13 mouse cellular contexts compared by ENCODE assay signal in genomic region chr9:103078194-103078691, GRCm38 (mm10). TPM values are rescaled to one million over a fixed set of nuclear protein-coding genes. Genes with fewer than 3 reads are reported as not detected.
DNase-seq lines count a peak whose midpoint lies in the region; ATAC-seq and TF ChIP-seq lines count a peak whose summit lies in the region.
"Had no signal": no experiment of that assay in that cellular context is flagged by ENCODE, and none has a peak within 500 bp of the region (broad histone marks: within the 10 kb centered on the region; RNA-seq: fewer than 3 reads in every experiment).

No protein-coding gene starts in this region.

- TF ChIP-seq CTCF in heart, adult 2 months (IDR thresholded peaks at IDR 0.05) = no peak
- TF ChIP-seq CTCF in MEL (IDR thresholded peaks at IDR 0.05 in 2 of 3, conservative IDR thresholded peaks at IDR 0.05 in 1 of 3; ENCODE audit: control insufficient read depth in 1 of 3, insufficient read depth in 1 of 3, low read depth in 2 of 3, low read length in 3 of 3, poor library complexity in 1 of 3, severe bottlenecking in 1 of 3) = no peak
- TF ChIP-seq CTCF in kidney, postnatal 0 days (IDR thresholded peaks at IDR 0.05; ENCODE audit: low read depth) = no peak

- H3K4me2 ChIP-seq in kidney, postnatal 0 days (ENCODE audit: low read length) = no peak overlapping the region
- H3K4me2 ChIP-seq: stomach, embryonic 15.5 days had no signal

- H3K27me3 ChIP-seq in heart, adult 2 months (ENCODE audit: control insufficient read depth, insufficient read depth, low read length) = no peaks in the 10 kb centered on the region
- no peaks in the 10 kb centered on the region for H3K27me3 ChIP-seq in MEL (ENCODE audit: control insufficient read depth in 1 of 2, insufficient read depth in 2 of 2, low read length in 2 of 2)
- no peaks in the 10 kb centered on the region for H3K27me3 ChIP-seq in kidney, postnatal 0 days (ENCODE audit: insufficient read depth, low read length)
- H3K27me3 ChIP-seq in hindbrain, embryonic 10.5 days (ENCODE audit: insufficient read depth, poor library complexity, severe bottlenecking) = no peaks in the 10 kb centered on the region
- H3K27me3 ChIP-seq: stomach, embryonic 15.5 days had no signal

- ATAC-seq in kidney, postnatal 0 days (replicated peaks; ENCODE audit: low FRiP score, low read depth) = no peak

- H3K9me3 ChIP-seq in MEL (replicated peaks; ENCODE audit: insufficient read depth, low read length) = no peaks in the 10 kb centered on the region
- H3K9me3 ChIP-seq in kidney, postnatal 0 days (replicated peaks; ENCODE audit: low read length) = no peaks in the 10 kb centered on the region
- peaks cover 6% of the 10 kb centered on the region; the same call in 1 of the 2 replicates for H3K9me3 ChIP-seq in hindbrain, embryonic 10.5 days
- H3K9me3 ChIP-seq: embryonic facial prominence, embryonic 10.5 days; stomach, embryonic 15.5 days had no signal

- H3K36me3 ChIP-seq in heart, adult 2 months (ENCODE audit: control insufficient read depth, insufficient read depth, low read length) = no peaks in the 10 kb centered on the region
- H3K36me3 ChIP-seq in MEL (ENCODE audit: control insufficient read depth in 1 of 2, insufficient read depth in 2 of 2, low read length in 2 of 2) = no peaks in the 10 kb centered on the region
- H3K36me3 ChIP-seq in kidney, postnatal 0 days (ENCODE audit: insufficient read depth, low read length) = no peaks in the 10 kb centered on the region
- H3K36me3 ChIP-seq in hindbrain, embryonic 10.5 days = no peaks in the 10 kb centered on the region
- H3K36me3 ChIP-seq: embryonic facial prominence, embryonic 10.5 days had no signal

- no peak overlapping the region for H3K4me3 ChIP-seq in heart, adult 2 months
- H3K4me3 ChIP-seq in MEL (ENCODE audit: control insufficient read depth in 1 of 2, insufficient read depth in 1 of 2, low read depth in 2 of 2, low read length in 2 of 2) = no peak overlapping the region
- no peak overlapping the region for H3K4me3 ChIP-seq in kidney, postnatal 0 days (replicated peaks; ENCODE audit: low read depth, low read length)
- H3K4me3 ChIP-seq in hindbrain, embryonic 10.5 days = no peak overlapping the region
- H3K4me3 ChIP-seq: embryonic facial prominence, embryonic 10.5 days; stomach, embryonic 15.5 days had no signal

- DNase-seq in heart, adult 11 months = peak; percentile 94
- no peak for DNase-seq in heart, adult 2 months
- DNase-seq in MEL (ENCODE audit: low read depth, low spot score) = peak; percentile 33
- DNase-seq in kidney, postnatal 0 days (ENCODE audit: low spot score) = peak; percentile 76
- peak; percentile 42 for DNase-seq in lung, postnatal 36 days
- no peak for DNase-seq in hindbrain, embryonic 10.5 days (ENCODE audit: low spot score)
- DNase-seq in left cerebral cortex, adult 18-20 months (ENCODE audit: low spot score in 2 of 2) = no peak
- no peak for DNase-seq in cerebellum, adult 9-11 months
- DNase-seq: cerebellum, adult 8-10 months; heart, postnatal 4 days; thymus, postnatal 25 days had no signal

- intact Hi-C loops in heart, adult 2 months (cut with DNase I) = no loop called here

- 58% methylated on average over 6 of the region's 6 CpGs for WGBS in heart, adult 2 months
- WGBS in kidney, postnatal 0 days = 72% methylated on average over 6 of the region's 6 CpGs
- WGBS in hindbrain, embryonic 10.5 days = 96% methylated on average over 6 of the region's 6 CpGs

- no peak overlapping the region for H3K9ac ChIP-seq in heart, adult 2 months (ENCODE audit: low read depth, low read length)
- no peak overlapping the region for H3K9ac ChIP-seq in MEL (ENCODE audit: control insufficient read depth, low read depth, low read length, poor library complexity, severe bottlenecking)
- no peak overlapping the region for H3K9ac ChIP-seq in kidney, postnatal 0 days (ENCODE audit: low read depth, low read length)
- H3K9ac ChIP-seq: stomach, embryonic 15.5 days had no signal

- TF ChIP-seq POLR2A in heart, adult 2 months (IDR thresholded peaks at IDR 0.05; ENCODE audit: insufficient read depth, low read depth, low read length) = no peak
- no peak for TF ChIP-seq POLR2A in MEL (IDR thresholded peaks at IDR 0.05; ENCODE audit: control insufficient read depth in 1 of 2, insufficient read depth in 1 of 2, low read depth in 1 of 2, low read length in 2 of 2, poor library complexity in 1 of 2)

- H3K27ac ChIP-seq in heart, adult 2 months = no peak overlapping the region
- H3K27ac ChIP-seq in MEL (ENCODE audit: control insufficient read depth, low read depth, low read length) = no peak overlapping the region
- no peak overlapping the region for H3K27ac ChIP-seq in kidney, postnatal 0 days
- no peak overlapping the region for H3K27ac ChIP-seq in hindbrain, embryonic 10.5 days
- H3K27ac ChIP-seq: embryonic facial prominence, embryonic 10.5 days; stomach, embryonic 15.5 days had no signal

- no peak for TF ChIP-seq RAD21 in MEL (IDR thresholded peaks at IDR 0.05; ENCODE audit: low read depth, low read length)

- no peaks in the 10 kb centered on the region for H3K79me2 ChIP-seq in heart, adult 2 months (replicated peaks; ENCODE audit: control insufficient read depth, insufficient read depth, low read length)
- no peaks in the 10 kb centered on the region for H3K79me2 ChIP-seq in MEL (ENCODE audit: control insufficient read depth, insufficient read depth, low read length, poor library complexity)

- peaks cover 4% of the 10 kb centered on the region for H3K4me1 ChIP-seq in heart, adult 2 months (ENCODE audit: control insufficient read depth, insufficient read depth, low read length)
- peaks cover 0 to 3% of the 10 kb centered on the region in 2 experiments; a peak in 1 of 4 replicates for H3K4me1 ChIP-seq in MEL (ENCODE audit: control insufficient read depth in 1 of 2, insufficient read depth in 2 of 2, low read length in 2 of 2)
- 0 out of 2 replicates have a peak, but pooled peaks cover 3% of the 10 kb centered on the region for H3K4me1 ChIP-seq in kidney, postnatal 0 days (replicated peaks; ENCODE audit: insufficient read depth, low read length)
- H3K4me1 ChIP-seq in hindbrain, embryonic 10.5 days (replicated peaks) = no peaks in the 10 kb centered on the region
- H3K4me1 ChIP-seq: embryonic facial prominence, embryonic 10.5 days; stomach, embryonic 15.5 days had no signal

- TF ChIP-seq EP300 in heart, adult 2 months (IDR thresholded peaks at IDR 0.05; ENCODE audit: insufficient read depth, low read depth, low read length) = no peak
- TF ChIP-seq EP300 in MEL (IDR thresholded peaks at IDR 0.05; ENCODE audit: low read depth in 1 of 2, low read length in 2 of 2) = peak in 1 of 2 experiments; percentile 34; a peak in 1 of 4 replicates

TF ChIP-seq in MEL, 35 proteins besides CTCF, POLR2A, EP300 and RAD21:
- TF ChIP-seq GATA1 (IDR thresholded peaks at IDR 0.05; ENCODE audit: low read depth, low read length) (0 out of 2 replicates have a peak, but pooled peaks have one; percentile 21), SMC3 (IDR thresholded peaks at IDR 0.05; ENCODE audit: low read depth, low read length) (no peak)

RNA-seq across cellular contexts. Expression of gene Rab6b, which starts 33.3 kb away (rescaled TPM):
- 1 to 10 TPM; 1.4 to 1.6 TPM for total RNA-seq in heart, adult 2 months (2021)
- 0.76 and 6.9 TPM in 2 replicates for polyA plus RNA-seq in heart, adult 2 months (2012; rRNA removed)
- total RNA-seq in MEL (2012; rRNA removed) = not detected in 2 replicates
- polyA plus RNA-seq in MEL (2012; ENCODE audit: insufficient read depth in 1 of 2, insufficient read length in 2 of 2, low read depth in 1 of 2, low replicate concordance in 2 of 2, missing spikeins in 1 of 2) = not detected
- polyA plus RNA-seq in kidney, postnatal 0 days (2015; fragmentation: Nextera tagmentation; extraction: Ambion mirVana) = 7.3 and 8.7 TPM in 2 replicates
- 17.0 and 29.0 TPM in 2 replicates for polyA plus RNA-seq in hindbrain, embryonic 10.5 days (2016; fragmentation: Nextera tagmentation; extraction: Ambion mirVana)
- total RNA-seq in left cerebral cortex, adult 18-20 months (2021) = 100 to 1,000 TPM; 566 to 572 TPM

Comparison
In these comparisons a context has a peak if more than half of its experiments do, and no peak if none do; other contexts are left out.
1. DNase-seq: peak in heart, adult 11 months (single experiment), MEL (single experiment), kidney, postnatal 0 days (single experiment) and lung, postnatal 36 days (single experiment); none in heart, adult 2 months (0 of 2), hindbrain, embryonic 10.5 days (single experiment), left cerebral cortex, adult 18-20 months (0 of 2) and cerebellum, adult 9-11 months (single experiment).